Mouse (Mus musculus) stomach, embryonic 15.5 days (tissue): ENCODE measurements around the gene Pde1c. TPM values are rescaled to one million over a fixed set of nuclear protein-coding genes. Genes with fewer than 3 reads are reported as not detected.

Experiments used
- ATAC-seq: fragments of 200-750 bp; cut with Nextera tagmentation; 2 replicates; pipeline ENCODE4 v1.8.0; 2017; ENCODE audit warnings: low read depth, moderate number of reproducible peaks, moderate TSS enrichment; ENCODE audit not compliant: insufficient read depth, low FRiP score
- H3K27ac ChIP-seq: fragments of 300-500 bp; sonication (generic); 2 replicates; pipeline ENCODE4 v1.5.1; 2015; ENCODE audit warnings: mild to moderate bottlenecking, inconsistent platforms
- H3K27me3 ChIP-seq: fragments of 300-500 bp; sonication (generic); replicated peaks from 2 replicates; pipeline ENCODE4 v1.6.1; 2015; ENCODE audit warnings: inconsistent platforms
- H3K36me3 ChIP-seq: fragments of 300-500 bp; sonication (generic); 2 replicates; pipeline ENCODE4 v1.6.1; 2015; ENCODE audit warnings: inconsistent platforms
- H3K4me1 ChIP-seq: fragments of 300-500 bp; sonication (generic); 2 replicates; pipeline ENCODE4 v1.6.1; 2015; ENCODE audit warnings: inconsistent platforms
- H3K4me2 ChIP-seq: fragments of 300-500 bp; sonication (generic); 2 replicates; pipeline ENCODE4 v1.6.1; 2015; ENCODE audit warnings: mild to moderate bottlenecking, inconsistent platforms
- H3K4me3 ChIP-seq: fragments of 300-500 bp; sonication (generic); replicated peaks from 2 replicates; pipeline ENCODE4 v1.5.1; 2015; ENCODE audit warnings: inconsistent platforms
- H3K9ac ChIP-seq: fragments of 300-500 bp; sonication (generic); 2 replicates; pipeline ENCODE4 v1.6.1; 2015; ENCODE audit warnings: inconsistent platforms
- H3K9me3 ChIP-seq: fragments of 300-500 bp; sonication (generic); 2 replicates; pipeline ENCODE4 v1.6.1; 2016; ENCODE audit warnings: inconsistent platforms
- WGBS: fragments of 180-500 bp; shearing (Covaris S2); methylation state at CpG from one replicate; pipeline ENCODE4 v1.1.7; 2015; 5-methylcytosine and 5-hydroxymethylcytosine counted together
- polyA plus RNA-seq: library from polyadenylated mRNA; unstranded; fragments of >200 nt; fragmentation: Nextera tagmentation; extraction: Ambion mirVana; gene quantifications from 2 replicates; pipeline ENCODE4 v1.2.1, GENCODE M21; 2015

Gene Pde1c
- polyA plus RNA-seq, 1 experiment from 2014 or later, result 2.7 TPM

GRCm38 (mm10) chr6:56361348-56362127 lies 207.4 kb downstream of the Pde1c start:
- H3K4me3 ChIP-seq, result peak overlapping the region; percentile 40
- 0 out of 2 replicates have a peak overlapping the region, but pooled peaks have one; percentile 22 for H3K9ac ChIP-seq
- H3K27me3 ChIP-seq, result no peaks in the 10 kb centered on the region
- no peaks in the 10 kb centered on the region for H3K36me3 ChIP-seq
- H3K4me2 ChIP-seq, result peak overlapping the region; percentile 85
- H3K9me3 ChIP-seq, result no peaks in the 10 kb centered on the region
- peak; percentile 63; the same call in 1 of the 2 replicates for ATAC-seq
- 4% methylated on average over 19 of the region's 19 CpGs for WGBS
- H3K27ac ChIP-seq, result no peak overlapping the region
- H3K4me1 ChIP-seq, result 0 out of 2 replicates have a peak, but pooled peaks cover 5% of the 10 kb centered on the region

- 0 out of 2 replicates have a peak overlapping the region, but pooled peaks have one; percentile 6 for H3K4me2 ChIP-seq
- H3K9ac ChIP-seq, result no peak overlapping the region
- ATAC-seq, result no peak
- H3K36me3 ChIP-seq, result no peaks in the 10 kb centered on the region
- H3K27me3 ChIP-seq, result no peaks in the 10 kb centered on the region
- H3K9me3 ChIP-seq, result no peaks in the 10 kb centered on the region
- no peak overlapping the region for H3K27ac ChIP-seq
- WGBS, result 38% methylated on average over 6 of the region's 6 CpGs
- H3K4me1 ChIP-seq, result 0 out of 2 replicates have a peak, but pooled peaks cover 5% of the 10 kb centered on the region
- H3K4me3 ChIP-seq, result no peak overlapping the region
Observed at GRCm38 (mm10) chr6:56360086-56360485, 208.8 kb downstream of the Pde1c start.

- Histone ChIP-seq H3K9me3 (no peaks in the 10 kb centered on the region), H3K4me3 (no peak overlapping the region), H3K36me3 (no peaks in the 10 kb centered on the region), H3K4me2 (no peak overlapping the region), H3K9ac (no peak overlapping the region), H3K4me1 (0 out of 2 replicates have a peak, but pooled peaks cover 5% of the 10 kb centered on the region), H3K27ac (no peak overlapping the region), H3K27me3 (no peaks in the 10 kb centered on the region)
- 57% methylated on average over 3 of the region's 3 CpGs for WGBS
- ATAC-seq, result no peak
Observed at GRCm38 (mm10) chr6:56359126-56359525, 209.8 kb downstream of the Pde1c start.

- Histone ChIP-seq H3K4me2 (no peak overlapping the region), H3K4me1 (no peaks in the 10 kb centered on the region), H3K9me3 (no peaks in the 10 kb centered on the region), H3K4me3 (no peak overlapping the region), H3K27me3 (no peaks in the 10 kb centered on the region), H3K27ac (no peak overlapping the region), H3K36me3 (no peaks in the 10 kb centered on the region), H3K9ac (no peak overlapping the region)
- WGBS, result 72% methylated on average over 3 of the region's 3 CpGs
- ATAC-seq, result no peak
Observed at GRCm38 (mm10) chr6:56347207-56347606, 221.7 kb downstream of the Pde1c start.

GRCm38 (mm10) chr6:56345082-56345481 lies 223.8 kb downstream of the Pde1c start:
- no peak for ATAC-seq
- Histone ChIP-seq H3K27me3 (no peaks in the 10 kb centered on the region), H3K27ac (no peak overlapping the region), H3K4me3 (no peak overlapping the region), H3K9me3 (no peaks in the 10 kb centered on the region), H3K4me2 (no peak overlapping the region), H3K36me3 (no peaks in the 10 kb centered on the region), H3K9ac (no peak overlapping the region), H3K4me1 (no peaks in the 10 kb centered on the region)
- WGBS, result 31% methylated on average over 4 of the region's 4 CpGs

- ATAC-seq, result no peak
- no peak overlapping the region for H3K27ac ChIP-seq
- H3K4me1 ChIP-seq, result no peaks in the 10 kb centered on the region
- H3K36me3 ChIP-seq, result no peaks in the 10 kb centered on the region
- H3K4me2 ChIP-seq, result no peak overlapping the region
- no peak overlapping the region for H3K4me3 ChIP-seq
- H3K9ac ChIP-seq, result no peak overlapping the region
- 62% methylated on average over 1 of the region's 1 CpGs for WGBS
- no peaks in the 10 kb centered on the region for H3K27me3 ChIP-seq
- no peaks in the 10 kb centered on the region for H3K9me3 ChIP-seq
Observed at GRCm38 (mm10) chr6:56342005-56342404, 226.9 kb downstream of the Pde1c start.

- no peaks in the 10 kb centered on the region for H3K27me3 ChIP-seq
- WGBS, result 76% methylated on average over 3 of the region's 3 CpGs
- H3K27ac ChIP-seq, result no peak overlapping the region
- H3K36me3 ChIP-seq, result no peaks in the 10 kb centered on the region
- ATAC-seq, result no peak
- no peak overlapping the region for H3K4me2 ChIP-seq
- H3K4me1 ChIP-seq, result no peaks in the 10 kb centered on the region
- H3K9ac ChIP-seq, result no peak overlapping the region
- H3K4me3 ChIP-seq, result no peak overlapping the region
- H3K9me3 ChIP-seq, result no peaks in the 10 kb centered on the region
Observed at GRCm38 (mm10) chr6:56335811-56336446, 233.0 kb downstream of the Pde1c start.

- H3K9me3 ChIP-seq, result no peaks in the 10 kb centered on the region
- no peaks in the 10 kb centered on the region for H3K4me1 ChIP-seq
- 81% methylated on average over 4 of the region's 4 CpGs for WGBS
- no peaks in the 10 kb centered on the region for H3K36me3 ChIP-seq
- H3K27me3 ChIP-seq, result no peaks in the 10 kb centered on the region
- H3K4me3 ChIP-seq, result no peak overlapping the region
- H3K4me2 ChIP-seq, result no peak overlapping the region
- H3K27ac ChIP-seq, result no peak overlapping the region
- H3K9ac ChIP-seq, result no peak overlapping the region
- ATAC-seq, result no peak
Observed at GRCm38 (mm10) chr6:56332149-56332548, 236.8 kb downstream of the Pde1c start.

GRCm38 (mm10) chr6:56331432-56331831 lies 237.5 kb downstream of the Pde1c start:
- WGBS, result 89% methylated on average over 6 of the region's 6 CpGs
- Histone ChIP-seq H3K9ac (no peak overlapping the region), H3K27ac (no peak overlapping the region), H3K9me3 (no peaks in the 10 kb centered on the region), H3K4me3 (no peak overlapping the region), H3K4me1 (no peaks in the 10 kb centered on the region), H3K4me2 (no peak overlapping the region), H3K27me3 (no peaks in the 10 kb centered on the region), H3K36me3 (no peaks in the 10 kb centered on the region)
- ATAC-seq, result no peak

GRCm38 (mm10) chr6:56328103-56328502 lies 240.8 kb downstream of the Pde1c start:
- ATAC-seq, result no peak
- H3K4me1 ChIP-seq, result no peaks in the 10 kb centered on the region
- H3K4me2 ChIP-seq, result no peak overlapping the region
- no peak overlapping the region for H3K4me3 ChIP-seq
- 52% methylated on average over 1 of the region's 1 CpGs for WGBS
- H3K9me3 ChIP-seq, result no peaks in the 10 kb centered on the region
- no peak overlapping the region for H3K27ac ChIP-seq
- no peaks in the 10 kb centered on the region for H3K36me3 ChIP-seq
- H3K9ac ChIP-seq, result no peak overlapping the region
- H3K27me3 ChIP-seq, result no peaks in the 10 kb centered on the region

- no peak overlapping the region for H3K27ac ChIP-seq
- H3K36me3 ChIP-seq, result no peaks in the 10 kb centered on the region
- WGBS, result 13% methylated on average over 3 of the region's 3 CpGs
- no peaks in the 10 kb centered on the region for H3K9me3 ChIP-seq
- no peak overlapping the region for H3K4me3 ChIP-seq
- H3K27me3 ChIP-seq, result no peaks in the 10 kb centered on the region
- ATAC-seq, result no peak; the same call in 1 of the 2 replicates
- no peak overlapping the region for H3K9ac ChIP-seq
- H3K4me1 ChIP-seq, result no peaks in the 10 kb centered on the region
- no peak overlapping the region; the same call in 1 of the 2 replicates for H3K4me2 ChIP-seq
Observed at GRCm38 (mm10) chr6:56322799-56323198, 246.1 kb downstream of the Pde1c start.

- Histone ChIP-seq H3K9ac (no peak overlapping the region), H3K9me3 (no peaks in the 10 kb centered on the region), H3K36me3 (no peaks in the 10 kb centered on the region), H3K27ac (no peak overlapping the region), H3K4me1 (no peaks in the 10 kb centered on the region), H3K4me3 (no peak overlapping the region), H3K4me2 (no peak overlapping the region), H3K27me3 (no peaks in the 10 kb centered on the region)
- no peak for ATAC-seq
Observed at GRCm38 (mm10) chr6:56310318-56310717, 258.6 kb downstream of the Pde1c start.
